Mouse (Mus musculus) embryonic facial prominence, embryonic 12.5 days (tissue): ENCODE measurements around the gene Ppp1r10. TPM values are rescaled to one million over a fixed set of nuclear protein-coding genes. Genes with fewer than 3 reads are reported as not detected.
"Not testable (repeated sequence)": the region's sequence is repeated elsewhere in the genome, so short reads cannot be mapped to it uniquely, and the experiment has no call there.

Experiments used
- ATAC-seq: fragments of 200-750 bp; cut with Nextera tagmentation; 2 replicates; pipeline ENCODE4 v1.8.0; 2017; ENCODE audit not compliant: insufficient number of reproducible peaks, insufficient read depth, low FRiP score, low TSS enrichment
- H3K27ac ChIP-seq: fragments of 300-500 bp; sonication (generic); 2 replicates; pipeline ENCODE4 v1.5.1; 2016; ENCODE audit warnings: mild to moderate bottlenecking
- H3K27me3 ChIP-seq: fragments of 300-500 bp; sonication (generic); 2 replicates; pipeline ENCODE4 v1.6.1; 2016; ENCODE audit warnings: mild to moderate bottlenecking, moderate library complexity
- H3K36me3 ChIP-seq: fragments of 300-500 bp; sonication (generic); 2 replicates; pipeline ENCODE4 v1.6.1; 2016; ENCODE audit warnings: mild to moderate bottlenecking
- H3K4me1 ChIP-seq: fragments of 300-500 bp; sonication (generic); 2 replicates; pipeline ENCODE4 v1.6.1; 2016
- H3K4me2 ChIP-seq: fragments of 300-500 bp; sonication (generic); replicated peaks from 2 replicates; pipeline ENCODE4 v1.6.1; 2016; ENCODE audit warnings: mild to moderate bottlenecking, moderate library complexity
- H3K4me3 ChIP-seq: fragments of 300-500 bp; sonication (generic); 2 replicates; pipeline ENCODE4 v1.5.1; 2016; ENCODE audit warnings: mild to moderate bottlenecking
- H3K9ac ChIP-seq: fragments of 300-500 bp; sonication (generic); 2 replicates; pipeline ENCODE4 v1.6.1; 2016; ENCODE audit warnings: mild to moderate bottlenecking, moderate library complexity
- H3K9me3 ChIP-seq: fragments of 300-500 bp; sonication (generic); 2 replicates; pipeline ENCODE4 v1.6.1; 2016; ENCODE audit warnings: mild to moderate bottlenecking, moderate library complexity
- WGBS: fragments of 180-500 bp; shearing (Covaris S2); methylation state at CpG from one replicate; pipeline ENCODE4 v1.1.7; 2016; 5-methylcytosine and 5-hydroxymethylcytosine counted together
- polyA plus RNA-seq: library from polyadenylated mRNA; unstranded; fragments of >200 nt; fragmentation: Nextera tagmentation; extraction: Ambion mirVana; gene quantifications from 2 replicates; pipeline ENCODE4 v1.2.1, GENCODE M21; 2016

The Ppp1r10 gene
- polyA plus RNA-seq, 1 experiment from 2014 or later, result 51.9 TPM

DNA sequence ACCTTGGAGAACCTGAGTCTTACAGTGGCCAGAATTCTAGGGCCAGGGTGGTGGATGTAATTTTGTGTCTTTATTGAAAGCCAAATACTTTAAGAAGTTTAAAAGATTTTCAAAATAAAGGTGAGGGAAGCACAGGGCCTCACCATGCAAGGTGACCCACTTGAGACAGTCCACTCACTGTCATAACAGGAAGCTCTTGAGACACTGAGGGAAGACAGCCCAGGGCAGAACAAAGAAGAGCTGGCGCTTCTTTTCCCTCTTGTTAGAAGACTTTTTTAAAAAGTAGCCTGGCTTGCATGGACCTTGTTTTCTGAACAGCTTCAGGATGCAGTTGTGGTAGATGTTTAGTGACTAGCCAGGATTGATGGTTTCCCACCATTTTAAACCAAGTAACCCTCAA, 4.2 kb downstream of the Ppp1r10 start:
- Histone ChIP-seq H3K36me3 (peaks cover 28% of the 10 kb centered on the region), H3K9me3 (no peaks in the 10 kb centered on the region), H3K9ac (no peak overlapping the region), H3K4me3 (no peak overlapping the region; the same call in 1 of the 2 replicates), H3K4me1 (peaks cover 22% of the 10 kb centered on the region), H3K4me2 (peak overlapping the region; percentile 89), H3K27me3 (no peaks in the 10 kb centered on the region), H3K27ac (peak overlapping the region; percentile 98)
- ATAC-seq, result no peak
- 83% methylated on average over 1 of the region's 1 CpGs for WGBS

DNA sequence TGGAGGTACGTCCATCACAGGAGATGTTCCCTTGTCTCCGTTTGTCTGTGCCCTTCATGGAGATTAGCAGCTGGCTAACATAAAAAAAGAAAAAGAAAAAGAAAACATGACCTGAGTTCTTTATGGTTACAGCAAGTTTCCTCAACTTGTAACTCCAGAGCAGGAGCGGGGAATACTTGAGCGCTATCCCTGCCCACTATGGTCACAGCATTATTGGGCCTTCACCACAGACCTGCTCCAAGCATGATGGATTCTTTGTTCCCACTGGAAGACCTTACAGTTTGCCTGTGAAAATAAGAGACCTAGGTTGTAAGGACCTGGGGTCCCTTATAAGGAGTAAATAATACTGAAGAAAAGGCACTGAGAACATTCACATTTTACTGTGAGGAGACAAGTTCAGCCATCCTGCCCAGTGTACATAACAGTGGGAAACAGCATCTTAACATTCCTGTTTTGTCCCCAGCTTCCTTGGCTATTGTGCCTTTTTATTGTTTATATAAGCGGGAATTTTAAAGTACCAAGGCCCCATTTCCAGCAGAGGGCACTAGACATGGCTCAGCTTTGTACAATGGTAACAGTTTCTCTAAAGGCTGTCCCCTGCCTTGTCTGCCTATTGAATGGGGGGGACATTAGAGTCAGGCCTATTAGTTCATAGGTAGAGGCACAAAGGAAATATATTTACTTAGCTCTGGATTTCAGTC, 4.8 kb downstream of the Ppp1r10 start:
- ATAC-seq, result no peak
- Histone ChIP-seq H3K27me3 (no peaks in the 10 kb centered on the region), H3K9me3 (no peaks in the 10 kb centered on the region), H3K4me1 (peaks cover 19% of the 10 kb centered on the region), H3K4me3 (no peak overlapping the region), H3K36me3 (peaks cover 34% of the 10 kb centered on the region), H3K9ac (no peak overlapping the region), H3K27ac (no peak overlapping the region), H3K4me2 (no peak overlapping the region)
- 80% methylated on average over 5 of the region's 5 CpGs for WGBS

DNA sequence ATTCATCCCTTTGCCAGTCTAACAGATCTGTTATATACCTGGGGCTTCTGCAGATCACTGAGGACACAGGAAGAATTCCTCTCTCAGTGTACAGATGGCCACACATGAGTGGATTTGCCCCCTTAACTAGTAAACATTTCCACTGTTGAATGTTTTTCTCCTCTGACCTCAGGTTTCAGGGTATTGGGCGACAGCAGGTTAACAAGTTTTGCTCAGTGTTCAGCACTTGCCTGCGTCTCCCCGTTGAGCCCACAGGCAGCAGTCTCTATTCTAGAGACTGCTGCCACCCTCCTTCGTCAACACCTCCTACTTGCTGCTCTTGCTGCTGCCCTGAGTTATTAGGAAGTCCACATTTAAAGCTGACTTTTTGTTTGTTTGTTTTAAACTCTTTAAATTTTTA, 5.5 kb downstream of the Ppp1r10 start:
- Histone ChIP-seq H3K9me3 (no peaks in the 10 kb centered on the region), H3K4me2 (no peak overlapping the region), H3K27ac (no peak overlapping the region), H3K4me3 (no peak overlapping the region), H3K27me3 (no peaks in the 10 kb centered on the region), H3K9ac (no peak overlapping the region), H3K4me1 (peaks cover 19% of the 10 kb centered on the region), H3K36me3 (peaks cover 41% of the 10 kb centered on the region)
- WGBS, result 88% methylated on average over 4 of the region's 4 CpGs
- ATAC-seq, result no peak

DNA sequence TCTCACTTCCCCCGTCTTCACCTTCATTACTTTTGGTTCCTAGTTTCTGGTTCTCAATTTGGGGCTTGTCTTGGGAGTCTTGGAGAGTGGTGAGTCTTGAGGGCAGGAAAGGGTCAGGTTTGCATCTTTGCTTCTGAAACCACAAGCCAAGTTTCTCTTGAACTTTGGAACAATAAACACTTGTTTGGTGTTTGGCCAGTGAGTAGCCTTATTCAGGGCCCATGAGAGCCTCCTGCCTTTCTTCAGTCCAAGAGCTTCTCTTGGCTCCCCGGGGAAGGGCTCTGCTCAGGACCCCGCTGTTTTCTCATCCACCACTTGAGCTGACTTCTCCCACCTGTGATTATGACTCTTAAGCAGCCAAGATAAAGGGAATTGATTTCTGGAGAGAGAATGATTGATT, 6.3 kb downstream of the Ppp1r10 start:
- peaks cover 19% of the 10 kb centered on the region for H3K4me1 ChIP-seq
- no peaks in the 10 kb centered on the region for H3K27me3 ChIP-seq
- H3K9me3 ChIP-seq, result no peaks in the 10 kb centered on the region
- 82% methylated on average over 3 of the region's 3 CpGs for WGBS
- H3K36me3 ChIP-seq, result peaks cover 47% of the 10 kb centered on the region
- H3K4me3 ChIP-seq, result no peak overlapping the region
- no peak overlapping the region for H3K27ac ChIP-seq
- H3K4me2 ChIP-seq, result no peak overlapping the region
- no peak for ATAC-seq
- H3K9ac ChIP-seq, result no peak overlapping the region

- 89% methylated on average over 4 of the region's 4 CpGs for WGBS
- H3K36me3 ChIP-seq, result peaks cover 54% of the 10 kb centered on the region
Observed at GRCm38 (mm10) chr17:35923281-35923680, 7.0 kb downstream of the Ppp1r10 start.

DNA sequence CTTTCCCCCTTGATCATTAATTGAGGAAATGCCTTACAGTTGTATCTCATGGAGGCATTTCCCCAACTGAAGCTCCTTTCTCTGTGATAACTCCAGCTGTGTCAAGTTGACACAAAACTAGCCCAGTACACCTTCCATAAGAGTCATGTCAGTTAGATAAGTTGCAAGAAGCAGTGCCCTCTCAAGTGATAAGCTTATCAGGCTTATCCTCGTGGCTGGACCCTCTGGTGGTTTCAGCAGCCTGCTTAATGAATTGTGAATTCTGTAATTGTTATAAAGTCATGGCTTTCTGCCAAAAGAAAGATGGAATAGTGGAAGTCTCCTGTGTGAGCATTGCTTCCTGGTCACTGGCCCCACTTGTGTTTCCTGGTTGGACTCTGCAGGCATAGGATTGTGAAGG, 11.2 kb downstream of the Ppp1r10 start:
- Histone ChIP-seq H3K4me2 (no peak overlapping the region), H3K36me3 (peaks cover 86% of the 10 kb centered on the region), H3K4me3 (no peak overlapping the region), H3K27me3 (no peaks in the 10 kb centered on the region), H3K9ac (no peak overlapping the region), H3K9me3 (no peaks in the 10 kb centered on the region), H3K4me1 (no peaks in the 10 kb centered on the region), H3K27ac (no peak overlapping the region)
- no peak for ATAC-seq
- 83% methylated on average over 1 of the region's 1 CpGs for WGBS

More at GRCm38 (mm10) chr17:35923281-35923680, 7.0 kb downstream of the Ppp1r10 start:
- H3K27ac ChIP-seq, result no peak overlapping the region
- ATAC-seq, result no peak
- H3K9me3 ChIP-seq, result no peaks in the 10 kb centered on the region
- H3K4me1 ChIP-seq, result peaks cover 19% of the 10 kb centered on the region
- H3K4me2 ChIP-seq, result no peak overlapping the region
- H3K4me3 ChIP-seq, result no peak overlapping the region
- no peak overlapping the region for H3K9ac ChIP-seq
- H3K27me3 ChIP-seq, result no peaks in the 10 kb centered on the region

- ATAC-seq, result no peak
- Histone ChIP-seq H3K9me3 (no peaks in the 10 kb centered on the region), H3K4me3 (no peak overlapping the region), H3K27me3 (no peaks in the 10 kb centered on the region), H3K9ac (no peak overlapping the region), H3K36me3 (peaks cover 71% of the 10 kb centered on the region), H3K4me1 (no peaks in the 10 kb centered on the region), H3K4me2 (no peak overlapping the region), H3K27ac (no peak overlapping the region)
- WGBS, result 96% methylated on average over 2 of the region's 2 CpGs
Observed at GRCm38 (mm10) chr17:35929534-35929933, 13.3 kb downstream of the Ppp1r10 start.

DNA sequence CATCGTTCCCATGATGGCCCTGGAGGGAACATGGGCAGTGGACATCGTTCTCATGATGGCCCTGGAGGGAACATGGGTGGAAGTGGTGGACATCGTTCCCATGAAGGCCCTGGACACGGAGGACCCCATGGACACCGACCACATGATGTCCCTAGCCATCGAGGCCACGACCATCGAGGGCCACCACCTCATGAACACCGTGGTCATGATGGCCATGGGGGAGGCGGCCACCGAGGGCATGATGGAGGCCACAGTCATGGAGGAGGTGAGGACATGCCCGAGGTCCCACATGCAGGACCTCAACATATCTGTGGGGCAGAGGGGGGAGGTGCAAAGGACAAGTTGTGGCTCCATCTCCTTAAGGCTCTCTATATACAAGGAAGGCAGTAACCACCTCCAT, 14.4 kb downstream of the Ppp1r10 start:
- no peak overlapping the region for H3K9ac ChIP-seq
- 94% methylated on average over 12 of the region's 12 CpGs for WGBS
- H3K4me1 ChIP-seq, result no peaks in the 10 kb centered on the region
- no peak overlapping the region for H3K27ac ChIP-seq
- H3K36me3 ChIP-seq, result peaks cover 60% of the 10 kb centered on the region
- H3K4me3 ChIP-seq, result no peak overlapping the region
- no peak overlapping the region for H3K4me2 ChIP-seq
- H3K9me3 ChIP-seq, result no peaks in the 10 kb centered on the region
- ATAC-seq, result peak; percentile 24; the same call in 1 of the 2 replicates
- no peaks in the 10 kb centered on the region for H3K27me3 ChIP-seq

DNA sequence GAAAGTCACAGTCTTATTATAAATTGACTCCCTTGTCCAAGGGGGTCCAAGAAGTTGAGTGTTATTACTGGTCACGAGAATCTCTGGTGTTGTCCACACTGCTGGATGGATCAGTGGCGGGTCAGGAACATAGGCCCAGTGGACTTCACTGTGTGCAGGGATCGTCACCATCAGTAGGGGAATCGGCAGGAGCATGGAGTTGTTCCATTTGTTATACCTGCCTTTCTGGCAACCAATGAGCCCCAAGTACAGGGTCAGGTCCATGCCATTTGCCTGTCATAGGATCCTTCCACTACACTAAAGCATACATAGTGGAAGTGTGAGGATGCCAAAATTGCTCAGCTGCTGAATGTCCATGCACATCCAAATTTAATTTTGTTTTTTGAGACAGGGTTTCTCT, 16.4 kb downstream of the Ppp1r10 start:
- Histone ChIP-seq H3K4me1 (no peaks in the 10 kb centered on the region), H3K4me2 (no peak overlapping the region), H3K27me3 (no peaks in the 10 kb centered on the region), H3K36me3 (peaks cover 43% of the 10 kb centered on the region), H3K4me3 (no peak overlapping the region), H3K9me3 (no peaks in the 10 kb centered on the region), H3K9ac (no peak overlapping the region), H3K27ac (no peak overlapping the region)
- ATAC-seq, result no peak
- WGBS, result 87% methylated on average over 4 of the region's 4 CpGs

DNA sequence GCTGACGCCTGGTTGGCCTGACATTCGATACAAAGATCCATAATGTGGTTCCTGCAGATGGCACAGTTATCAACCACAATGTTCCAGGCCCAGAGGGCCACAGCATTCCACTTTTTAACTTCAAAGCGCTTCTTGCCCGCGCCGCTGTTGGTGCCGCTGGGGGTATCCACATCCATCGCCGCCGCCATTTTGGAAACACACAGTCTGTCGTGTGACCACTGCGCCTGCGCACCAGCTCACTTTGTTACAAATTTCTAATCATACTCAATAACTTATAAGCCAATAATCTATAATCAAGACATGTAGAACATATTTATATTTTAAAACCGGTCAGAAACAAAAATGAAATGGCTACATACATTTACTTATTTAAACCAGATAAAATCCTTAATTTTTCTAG, 19.5 kb downstream of the Ppp1r10 start:
- 85% methylated on average over 14 of the region's 14 CpGs for WGBS
- H3K27me3 ChIP-seq, H3K4me3 ChIP-seq, H3K27ac ChIP-seq, ATAC-seq, H3K4me2 ChIP-seq, H3K4me1 ChIP-seq, H3K9ac ChIP-seq, H3K9me3 ChIP-seq: not testable (repeated sequence)
- peaks cover 11% of the 10 kb centered on the region for H3K36me3 ChIP-seq

DNA sequence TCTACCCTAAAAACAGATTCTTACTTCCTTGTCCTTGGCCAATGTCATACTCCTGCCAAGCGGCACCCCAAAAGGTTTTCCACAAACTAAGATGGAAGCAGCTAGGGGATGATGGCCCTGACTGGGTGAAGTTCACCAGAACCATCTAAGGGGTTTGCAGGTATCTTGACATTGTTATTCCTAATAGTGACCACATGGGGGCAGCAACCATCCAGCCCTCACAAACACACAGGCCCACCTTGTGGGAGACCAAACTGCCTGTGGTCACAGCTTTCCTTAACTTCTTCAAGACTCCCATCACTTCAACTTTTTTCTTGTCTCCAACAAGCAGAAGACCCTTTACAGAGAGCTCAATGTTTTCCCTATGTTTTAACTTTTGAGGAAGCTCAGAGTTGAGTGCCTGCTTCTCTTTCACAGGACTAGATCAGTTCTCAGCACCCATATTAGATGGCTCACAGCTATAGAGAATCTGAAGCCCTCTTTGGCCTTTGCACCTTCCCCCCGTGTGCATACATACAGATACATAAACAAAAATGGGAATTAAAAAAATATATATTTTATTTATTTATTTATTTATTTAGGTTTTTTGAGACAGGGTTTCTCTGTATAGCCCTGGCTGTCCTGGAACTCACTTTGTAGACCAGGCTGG, 21.6 kb downstream of the Ppp1r10 start:
- no peak overlapping the region for H3K27ac ChIP-seq
- H3K4me2 ChIP-seq, result no peak overlapping the region
- no peaks in the 10 kb centered on the region for H3K4me1 ChIP-seq
- no peak for ATAC-seq
- no peak overlapping the region for H3K4me3 ChIP-seq
- H3K36me3 ChIP-seq, result 0 out of 2 replicates have a peak, but pooled peaks cover under 1% of the 10 kb centered on the region
- no peaks in the 10 kb centered on the region for H3K27me3 ChIP-seq
- 33% methylated on average over 2 of the region's 2 CpGs for WGBS
- H3K9me3 ChIP-seq, result no peaks in the 10 kb centered on the region
- no peak overlapping the region for H3K9ac ChIP-seq

DNA sequence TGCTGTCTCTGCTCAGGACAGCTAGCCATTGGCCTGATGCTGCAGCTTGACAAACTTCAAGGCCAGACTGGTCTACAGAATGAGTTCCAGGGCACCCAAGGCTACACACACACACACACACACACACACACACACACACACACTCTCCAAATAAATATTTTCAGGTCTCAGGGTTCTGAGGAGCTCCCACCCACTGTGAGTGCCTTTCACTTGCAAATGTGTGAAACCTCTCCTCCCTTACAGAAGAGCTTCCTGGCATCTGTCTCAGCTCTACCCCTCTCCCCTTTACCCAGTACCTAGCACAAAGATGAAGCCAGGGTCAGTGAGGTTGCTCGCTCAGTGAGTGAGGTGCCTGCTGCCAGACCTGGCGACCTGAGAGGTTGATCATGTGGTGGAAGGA, 22.9 kb downstream of the Ppp1r10 start:
- Histone ChIP-seq H3K9ac (no peak overlapping the region), H3K4me1 (no peaks in the 10 kb centered on the region), H3K27me3 (no peaks in the 10 kb centered on the region), H3K9me3 (no peaks in the 10 kb centered on the region), H3K4me3 (no peak overlapping the region), H3K27ac (no peak overlapping the region), H3K4me2 (no peak overlapping the region), H3K36me3 (no peaks in the 10 kb centered on the region)
- WGBS, result 65% methylated on average over 2 of the region's 2 CpGs
- no peak; the same call in 1 of the 2 replicates for ATAC-seq
